Mouse (Mus musculus) lung, adult 18-20 months (tissue): ENCODE results near the gene Tnpo2.
A peak's percentile ranks its signal among the peaks of the same experiment; 100 is the strongest.

Experiments
- DNase-seq, 2 experiments: peaks; one replicate each; pipeline ENCODE4 v3.0.0; 2022; ENCODE audit warnings: mixed read lengths in 2 of 2

The Tnpo2 gene

GRCm38 (mm10) chr8:85027922-85028321 is 8.8 kb upstream of the Tnpo2 start:
- DNase-seq, result no peak

DNA sequence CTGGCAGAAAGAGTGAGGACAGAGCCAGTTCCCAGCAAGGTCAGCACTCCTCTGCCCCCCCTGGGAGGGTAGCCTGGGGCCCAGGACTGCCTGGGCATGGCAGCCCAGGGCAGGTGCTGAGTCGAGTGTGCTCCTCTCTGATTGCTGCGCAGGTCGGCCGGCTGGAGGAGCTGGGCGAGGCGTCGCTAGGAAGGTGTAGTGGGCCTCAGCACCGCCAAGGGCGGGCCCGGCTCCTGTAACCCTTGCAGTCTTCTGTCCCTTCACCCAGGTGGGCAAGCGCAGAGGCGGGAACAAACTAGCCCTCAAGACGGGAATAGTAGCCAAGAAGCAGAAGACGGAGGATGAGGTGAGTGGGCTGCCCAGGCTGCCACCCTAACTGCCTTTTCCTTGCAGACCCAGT is 7.4 kb upstream of the Tnpo2 start:
- no peak for DNase-seq

- DNase-seq, result no peak
Observed at GRCm38 (mm10) chr8:85032622-85033311, 3.9 kb upstream of the Tnpo2 start.

DNA sequence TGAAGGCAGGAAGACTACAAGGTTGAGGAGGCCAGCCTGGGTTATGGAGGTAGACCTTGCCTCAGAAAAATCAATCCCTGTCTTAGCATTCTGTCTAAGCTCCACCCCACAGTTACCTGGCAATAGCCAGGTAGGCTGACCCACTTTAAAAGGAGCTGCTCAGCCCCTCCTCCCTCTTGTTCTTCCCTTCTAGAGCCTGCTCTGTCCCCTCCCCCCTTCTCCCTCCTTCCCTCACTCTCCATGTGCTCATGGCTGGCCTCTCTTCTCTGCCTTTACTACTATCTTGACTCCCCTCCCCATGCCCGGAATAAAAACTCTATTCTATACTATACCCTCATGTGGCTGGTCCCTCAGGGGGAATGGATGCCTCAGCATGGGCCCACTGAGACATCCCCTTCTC is 2.8 kb upstream of the Tnpo2 start:
- peak; percentile 35 to 69 for DNase-seq

DNA sequence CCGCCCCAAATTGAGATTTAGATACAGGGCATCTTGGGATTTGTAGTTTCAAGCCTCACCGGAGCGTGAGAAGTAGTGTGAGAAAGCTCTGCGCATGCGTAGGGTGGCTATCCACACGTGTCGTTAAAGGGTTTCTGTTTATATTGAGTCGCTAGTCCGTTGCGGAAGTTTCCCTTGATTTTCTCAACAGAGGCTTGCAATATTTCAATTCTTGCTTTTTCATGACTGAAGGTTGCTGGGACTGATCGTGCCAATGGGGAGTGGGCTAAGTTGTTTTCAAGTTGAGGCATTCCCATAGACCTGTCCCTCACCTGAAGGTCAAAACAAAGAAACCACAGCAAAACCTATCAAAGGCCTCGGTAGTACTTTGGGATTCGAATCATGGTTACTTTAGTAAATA is 2.0 kb upstream of the Tnpo2 start:
- peak; percentile 79 to 83 for DNase-seq

DNA sequence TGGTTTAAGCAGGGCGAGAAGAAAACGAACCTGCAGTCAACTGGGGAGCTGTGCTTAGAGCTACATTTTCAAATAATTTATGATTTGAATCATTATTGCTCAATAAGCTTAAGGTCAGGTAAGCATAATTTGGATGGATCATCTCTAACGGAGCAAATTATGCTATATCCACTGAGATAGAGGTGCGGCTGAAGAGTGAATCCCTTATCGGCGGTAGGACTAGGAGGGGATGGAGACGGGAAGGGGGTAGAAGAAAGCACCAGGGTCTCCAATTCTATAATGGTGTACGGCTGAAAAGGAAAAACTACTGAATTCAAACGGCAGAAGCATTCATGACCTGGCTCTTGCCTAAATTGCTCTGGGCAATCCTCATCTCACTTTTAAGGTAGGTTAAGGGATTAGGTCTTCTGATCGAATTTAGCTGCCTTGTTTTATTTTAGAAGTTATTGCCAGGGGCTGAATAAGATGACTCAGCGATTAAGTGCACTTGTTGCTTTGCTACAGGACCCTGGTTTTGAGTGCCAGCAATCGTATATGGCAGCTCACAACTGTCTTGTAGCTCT is 1.5 kb upstream of the Tnpo2 start:
- DNase-seq, result no peak

- no peak for DNase-seq
Observed at GRCm38 (mm10) chr8:85035728-85036310, 896 bp upstream of the Tnpo2 start.

GRCm38 (mm10) chr8:85036381-85036717 is 366 bp upstream of the Tnpo2 start:
- DNase-seq, result no peak

DNA sequence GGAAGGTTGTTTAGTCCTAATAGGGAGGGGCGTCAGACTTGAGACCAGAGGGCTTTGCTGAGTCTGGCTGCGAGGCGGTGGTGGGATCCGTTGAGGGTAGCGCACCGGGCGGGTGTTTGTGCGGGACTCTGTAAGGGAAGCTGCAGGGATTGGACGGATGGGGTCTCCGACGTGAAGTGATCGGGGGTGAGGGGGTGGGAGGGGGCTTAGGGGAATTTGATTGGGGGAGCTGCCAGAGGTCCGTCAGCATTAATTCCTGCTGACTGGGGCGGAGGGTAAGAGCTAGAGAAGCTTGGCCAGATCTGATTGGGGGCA is 608 bp downstream of the Tnpo2 start:
- DNase-seq, result no peak

- DNase-seq, result peak; percentile 45 to 49
Observed at GRCm38 (mm10) chr8:85037681-85038531, 1.2 kb downstream of the Tnpo2 start.

DNA sequence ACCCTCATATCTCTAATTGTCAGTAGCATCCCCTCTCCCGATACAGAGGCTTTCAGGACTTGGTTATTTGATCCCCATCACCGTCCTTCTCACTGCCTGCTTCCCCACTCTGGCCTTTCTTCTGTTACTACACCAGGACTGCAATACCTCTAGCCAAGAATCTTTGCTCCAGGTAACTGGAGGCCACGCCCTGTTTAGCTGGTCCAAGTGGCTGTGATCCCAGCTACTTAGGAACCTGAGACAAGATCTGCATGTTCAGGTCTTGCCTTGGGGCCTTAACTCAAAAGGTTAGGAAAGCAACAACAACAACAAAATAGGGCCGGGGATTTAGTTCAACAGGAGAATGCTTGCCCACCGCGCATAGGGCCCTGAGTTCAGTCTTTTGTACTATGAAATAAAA is 6.9 kb downstream of the Tnpo2 start:
- DNase-seq, result no peak

- no peak for DNase-seq
Observed at GRCm38 (mm10) chr8:85057367-85057766, 20.7 kb downstream of the Tnpo2 start.

GRCm38 (mm10) chr8:85059879-85060616 is 23.3 kb downstream of the Tnpo2 start, which contains the start of gene Fbxw9:
Gene Fbxw9 (plus strand): TSS chr8:85060055.
- DNase-seq, result peak; percentile 91 to 94

GRCm38 (mm10) chr8:85062603-85063002 is 25.9 kb downstream of the Tnpo2 start:
- DNase-seq, result no peak

DNA sequence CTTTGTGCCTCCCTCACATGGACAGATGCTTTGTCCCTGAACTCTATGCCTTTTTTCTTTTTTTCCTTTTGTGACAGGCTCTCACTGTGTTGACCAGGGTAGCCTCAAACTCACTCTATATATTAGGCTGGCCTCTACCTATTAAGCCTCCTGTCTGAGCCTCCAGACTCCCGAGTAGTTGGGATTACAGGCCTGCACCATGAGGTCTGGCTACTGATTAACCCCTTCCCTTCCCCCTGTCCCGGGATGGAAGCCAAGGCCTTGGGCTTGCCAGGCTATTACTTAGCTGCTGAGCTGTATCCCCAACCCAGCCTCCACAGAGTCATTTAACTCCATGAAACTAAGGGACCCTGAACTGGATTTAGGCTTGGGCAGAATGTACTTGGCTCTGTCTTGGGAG is 28.5 kb downstream of the Tnpo2 start:
- no peak for DNase-seq

GRCm38 (mm10) chr8:85067155-85067554 is 30.4 kb downstream of the Tnpo2 start:
- DNase-seq, result no peak

GRCm38 (mm10) chr8:85067982-85068381 is 31.3 kb downstream of the Tnpo2 start, which contains the start of gene Gm5741:
Gene Gm5741 (minus strand): TSS chr8:85067982.
- DNase-seq, result no peak

DNA sequence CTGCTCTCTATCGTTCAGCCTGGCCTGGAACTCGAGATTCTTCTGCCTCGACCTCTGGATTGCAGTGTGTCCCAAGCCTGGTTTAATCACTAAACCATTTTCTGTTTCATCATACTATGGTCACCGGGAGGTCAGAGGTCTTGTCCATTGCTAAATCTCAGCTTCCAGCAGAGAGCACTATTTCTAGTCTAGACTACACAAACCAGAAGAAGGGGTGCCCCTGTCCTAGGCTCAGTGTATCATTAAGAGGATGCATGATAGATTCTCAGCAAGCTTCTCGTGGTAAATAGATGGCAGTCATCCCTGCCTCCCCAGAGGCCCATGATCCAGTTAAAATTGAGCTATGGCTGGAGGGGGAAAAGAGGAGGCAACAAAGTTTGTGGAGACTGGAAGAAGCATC is 34.3 kb downstream of the Tnpo2 start:
- DNase-seq, result no peak

GRCm38 (mm10) chr8:85071514-85072281 is 35.0 kb downstream of the Tnpo2 start, which contains the start of gene Dhps:
Gene Dhps (plus strand): TSS chr8:85071757.
- DNase-seq, result peak; percentile 92 to 94

GRCm38 (mm10) chr8:85072364-85072929 is 35.7 kb downstream of the Tnpo2 start:
- no peak for DNase-seq

- no peak for DNase-seq
Observed at GRCm38 (mm10) chr8:85073041-85073612, 36.4 kb downstream of the Tnpo2 start.
